Mouse (Mus musculus) lung, embryonic 14.5 days (tissue): ENCODE results near the gene Rora. TPM values are rescaled to one million over a fixed set of nuclear protein-coding genes. Genes with fewer than 3 reads are reported as not detected.
A peak's percentile ranks its signal among the peaks of the same experiment; 100 is the strongest.

Experiments used
- ATAC-seq: fragments of 200-750 bp; cut with Nextera tagmentation; 2 replicates; pipeline ENCODE4 v1.8.0; 2017; ENCODE audit warnings: mild to moderate bottlenecking, moderate TSS enrichment, moderate library complexity; ENCODE audit not compliant: insufficient read depth
- DNase-seq: peaks from one replicate; pipeline ENCODE4 v3.0.0-alpha.2; 2015
- H3K27ac ChIP-seq: fragments of 300-500 bp; sonication (generic); 2 replicates; pipeline ENCODE4 v1.5.1; 2014; ENCODE audit warnings: low read depth, mild to moderate bottlenecking, moderate library complexity
- H3K27me3 ChIP-seq: fragments of 300-500 bp; sonication (generic); 2 replicates; pipeline ENCODE4 v1.6.1; 2014; ENCODE audit warnings: low read length, control low read depth; ENCODE audit not compliant: insufficient read depth
- H3K36me3 ChIP-seq: fragments of 300-500 bp; sonication (generic); 2 replicates; pipeline ENCODE4 v1.6.1; 2014; ENCODE audit warnings: control low read depth; ENCODE audit not compliant: insufficient read depth
- H3K4me1 ChIP-seq: fragments of 300-500 bp; sonication (generic); 2 replicates; pipeline ENCODE4 v1.6.1; 2014; ENCODE audit warnings: antibody characterized with exemption, control low read depth; ENCODE audit not compliant: insufficient read depth
- H3K4me2 ChIP-seq: fragments of 300-500 bp; sonication (generic); 2 replicates; pipeline ENCODE4 v1.6.1; 2014; ENCODE audit warnings: mild to moderate bottlenecking
- H3K4me3 ChIP-seq: fragments of 300-500 bp; sonication (generic); 2 replicates; pipeline ENCODE4 v1.5.1; 2014; ENCODE audit warnings: low read depth, low read length
- H3K9ac ChIP-seq: fragments of 300-500 bp; sonication (generic); 2 replicates; pipeline ENCODE4 v1.6.1; 2014
- H3K9me3 ChIP-seq: fragments of 300-500 bp; sonication (generic); 2 replicates; pipeline ENCODE4 v1.6.1; 2016; ENCODE audit warnings: low read depth, low read length, control low read depth
- CTCF ChIP-seq: IDR thresholded peaks from 2 replicates; pipeline ENCODE4 v1.5.1; 2016; ENCODE audit warnings: antibody characterized with exemption, low read depth
- WGBS: fragments of 180-500 bp; shearing (Covaris S2); extraction: QIAGEN DNeasy Blood & Tissue Kit; methylation state at CpG from one replicate; pipeline ENCODE4 v1.1.7; 2014; 5-methylcytosine and 5-hydroxymethylcytosine counted together
- polyA plus RNA-seq: library from polyadenylated mRNA; unstranded; fragments of >200 nt; fragmentation: Nextera tagmentation; extraction: Ambion mirVana; gene quantifications from 2 replicates; pipeline ENCODE4 v1.2.1, GENCODE M21; 2014

Gene Rora
- polyA plus RNA-seq, 1 experiment from 2014 or later = 5.9 TPM

DNA sequence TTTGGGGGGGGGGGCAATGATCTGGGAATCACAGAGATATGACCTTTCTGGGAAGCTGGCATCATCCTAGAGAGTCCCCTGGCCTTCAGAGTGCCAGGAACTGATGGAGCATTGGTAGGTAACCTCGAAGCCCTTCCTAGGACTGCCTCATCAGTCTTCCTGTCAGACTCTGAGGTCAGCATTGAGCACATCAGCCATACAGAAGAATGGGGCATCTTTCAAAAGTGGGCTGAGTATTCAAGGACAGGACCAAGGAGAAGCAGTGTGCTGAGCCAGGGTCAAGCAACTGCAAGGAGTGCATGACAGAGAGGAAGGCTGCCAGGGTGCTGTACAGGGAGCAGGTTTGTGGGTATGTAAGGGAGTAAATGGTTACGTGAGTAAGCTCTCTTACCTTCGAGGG, 523.4 kb downstream of the Rora start:
- H3K36me3 ChIP-seq = no peaks in the 10 kb centered on the region
- H3K27me3 ChIP-seq = no peaks in the 10 kb centered on the region
- no peak overlapping the region for H3K4me3 ChIP-seq
- no peak overlapping the region for H3K9ac ChIP-seq
- no peak for TF ChIP-seq CTCF
- DNase-seq = no peak
- ATAC-seq = no peak
- no peaks in the 10 kb centered on the region for H3K9me3 ChIP-seq
- H3K4me2 ChIP-seq = no peak overlapping the region
- peaks cover 4% of the 10 kb centered on the region; the same call in 1 of the 2 replicates for H3K4me1 ChIP-seq
- H3K27ac ChIP-seq = no peak overlapping the region
- 64% methylated on average over 3 of the region's 3 CpGs for WGBS

DNA sequence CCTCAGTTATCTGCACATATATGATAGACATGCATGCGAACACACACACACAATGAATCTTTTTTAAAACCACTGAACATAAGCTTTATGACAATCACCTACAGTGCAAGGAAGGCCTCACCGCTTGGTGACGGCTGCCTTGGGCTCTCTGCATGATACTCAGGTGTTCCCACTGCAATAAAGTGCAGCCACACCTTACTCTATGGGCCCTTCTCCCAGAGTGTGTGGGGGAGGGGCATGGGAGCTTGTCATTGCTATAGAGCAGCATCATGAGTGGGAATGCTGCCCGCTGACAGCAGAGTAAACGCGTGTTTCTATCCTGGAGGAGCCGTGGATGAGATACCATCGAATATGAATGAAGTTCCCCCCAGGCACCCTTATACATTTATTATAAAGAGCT, 525.6 kb downstream of the Rora start:
- TF ChIP-seq CTCF = no peak
- no peak for ATAC-seq
- Histone ChIP-seq H3K27ac (no peak overlapping the region), H3K4me2 (no peak overlapping the region), H3K9ac (no peak overlapping the region), H3K27me3 (no peaks in the 10 kb centered on the region), H3K4me3 (no peak overlapping the region), H3K4me1 (peaks cover 4% of the 10 kb centered on the region; the same call in 1 of the 2 replicates), H3K36me3 (no peaks in the 10 kb centered on the region), H3K9me3 (no peaks in the 10 kb centered on the region)
- DNase-seq = no peak
- 92% methylated on average over 8 of the region's 8 CpGs for WGBS

DNA sequence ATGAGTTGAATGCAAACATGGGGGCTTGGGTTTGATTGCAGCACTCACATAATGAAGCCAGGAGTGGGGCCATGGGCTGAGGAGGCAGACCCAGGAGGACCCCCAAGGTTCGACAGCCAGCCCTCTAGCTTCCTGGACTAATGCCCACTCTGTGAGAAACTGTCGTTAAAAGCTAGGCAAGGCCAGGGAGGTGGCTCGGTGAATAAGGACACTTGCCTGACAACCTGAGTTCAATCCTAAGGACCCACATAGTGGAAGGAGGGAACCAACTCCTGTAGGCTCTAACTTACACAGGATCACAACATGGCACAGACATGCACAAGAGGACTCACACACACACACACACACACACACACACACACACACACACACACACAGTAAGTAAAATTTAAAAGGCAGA, 527.4 kb downstream of the Rora start:
- H3K4me2 ChIP-seq = no peak overlapping the region
- no peak for TF ChIP-seq CTCF
- DNase-seq (peak; percentile 41), ATAC-seq (peak; percentile 38; the same call in 1 of the 2 replicates)
- H3K9ac ChIP-seq = no peak overlapping the region
- no peak overlapping the region for H3K4me3 ChIP-seq
- H3K4me1 ChIP-seq = peaks cover 4% of the 10 kb centered on the region; the same call in 1 of the 2 replicates
- peak overlapping the region; percentile 16 for H3K27ac ChIP-seq
- H3K36me3 ChIP-seq = no peaks in the 10 kb centered on the region
- no peaks in the 10 kb centered on the region for H3K27me3 ChIP-seq
- WGBS = 11% methylated on average over 3 of the region's 3 CpGs
- no peaks in the 10 kb centered on the region for H3K9me3 ChIP-seq

DNA sequence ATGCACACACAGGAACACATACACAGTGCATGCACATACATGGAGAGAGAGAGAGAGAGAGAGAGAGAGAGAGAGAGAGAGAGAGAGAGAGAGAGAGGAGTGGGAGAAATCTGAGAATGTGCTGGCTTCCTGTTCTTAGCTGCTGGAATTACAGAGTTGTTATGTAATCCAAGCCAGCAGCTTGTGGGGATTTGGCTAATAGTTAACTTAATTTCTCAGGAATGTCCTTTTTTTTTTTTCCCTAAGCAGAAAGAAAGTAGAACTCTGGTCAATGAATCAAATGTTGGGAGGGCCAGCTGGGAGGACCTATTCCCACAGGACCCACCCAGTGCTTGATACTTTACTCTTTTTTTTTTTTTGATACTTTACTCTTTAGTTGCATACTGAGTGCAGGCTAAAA, 527.8 kb downstream of the Rora start:
- Histone ChIP-seq H3K4me3 (no peak overlapping the region), H3K4me2 (no peak overlapping the region), H3K4me1 (no peaks in the 10 kb centered on the region; the same call in 1 of the 2 replicates), H3K9me3 (no peaks in the 10 kb centered on the region), H3K27ac (peak overlapping the region; percentile 16; the same call in 1 of the 2 replicates), H3K9ac (no peak overlapping the region), H3K36me3 (no peaks in the 10 kb centered on the region), H3K27me3 (no peaks in the 10 kb centered on the region)
- DNase-seq (peak; percentile 76), ATAC-seq (peak; percentile 69)
- TF ChIP-seq CTCF = no peak

DNA sequence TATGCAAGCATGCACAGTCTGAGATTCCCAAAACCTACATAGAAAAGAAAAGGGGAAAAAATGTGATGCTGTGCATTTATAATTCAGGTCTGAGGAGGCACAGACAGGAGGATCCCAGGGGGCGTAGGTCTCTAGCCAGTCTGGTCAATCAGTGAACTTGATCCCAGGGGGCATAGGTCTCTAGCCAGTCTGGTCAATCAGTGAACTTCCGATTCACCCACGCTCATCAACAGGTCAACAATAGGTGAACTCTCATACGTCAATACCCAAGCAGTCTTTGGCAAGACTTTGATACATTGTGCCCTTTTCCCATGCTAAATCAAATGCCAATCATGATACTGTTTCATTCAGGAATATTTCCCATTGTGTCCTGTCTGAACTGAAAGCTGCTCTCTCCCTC, 530.3 kb downstream of the Rora start:
- no peaks in the 10 kb centered on the region for H3K9me3 ChIP-seq
- 81% methylated on average over 4 of the region's 4 CpGs for whole genome bisulfite sequencing
- H3K27me3 ChIP-seq = no peaks in the 10 kb centered on the region
- TF ChIP-seq CTCF = no peak
- no peak overlapping the region for H3K4me3 ChIP-seq
- no peaks in the 10 kb centered on the region for H3K36me3 ChIP-seq
- ATAC-seq (no peak), DNase-seq (no peak)
- no peaks in the 10 kb centered on the region for H3K4me1 ChIP-seq
- H3K27ac ChIP-seq = no peak overlapping the region
- no peak overlapping the region for H3K9ac ChIP-seq
- H3K4me2 ChIP-seq = no peak overlapping the region

DNA sequence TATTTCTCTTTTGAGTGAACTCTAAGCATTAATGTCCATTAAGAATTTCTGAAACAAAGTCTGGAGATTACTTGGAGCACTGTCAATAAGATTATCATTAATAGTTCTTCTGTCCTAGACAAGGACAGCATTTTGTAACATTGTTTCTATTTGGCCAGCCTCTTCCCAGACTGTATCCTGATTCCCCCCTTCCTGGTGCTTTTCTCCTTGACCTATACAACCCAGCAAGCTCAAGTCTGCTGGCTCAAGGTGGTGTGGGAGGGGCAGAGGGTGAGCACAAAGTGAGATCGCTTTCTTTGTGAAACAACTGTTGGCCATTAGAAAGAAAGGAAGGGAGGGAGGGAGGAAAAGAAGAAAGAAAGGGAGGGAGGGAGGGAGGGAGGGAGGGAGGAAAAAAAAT, 537.1 kb downstream of the Rora start:
- Histone ChIP-seq H3K4me3 (no peak overlapping the region), H3K4me2 (no peak overlapping the region), H3K9ac (no peak overlapping the region), H3K4me1 (no peaks in the 10 kb centered on the region), H3K9me3 (no peaks in the 10 kb centered on the region), H3K27me3 (no peaks in the 10 kb centered on the region), H3K36me3 (no peaks in the 10 kb centered on the region), H3K27ac (no peak overlapping the region)
- DNase-seq = no peak
- ATAC-seq = no peak
- no peak for TF ChIP-seq CTCF
- 40% methylated on average over 1 of the region's 1 CpGs for WGBS

DNA sequence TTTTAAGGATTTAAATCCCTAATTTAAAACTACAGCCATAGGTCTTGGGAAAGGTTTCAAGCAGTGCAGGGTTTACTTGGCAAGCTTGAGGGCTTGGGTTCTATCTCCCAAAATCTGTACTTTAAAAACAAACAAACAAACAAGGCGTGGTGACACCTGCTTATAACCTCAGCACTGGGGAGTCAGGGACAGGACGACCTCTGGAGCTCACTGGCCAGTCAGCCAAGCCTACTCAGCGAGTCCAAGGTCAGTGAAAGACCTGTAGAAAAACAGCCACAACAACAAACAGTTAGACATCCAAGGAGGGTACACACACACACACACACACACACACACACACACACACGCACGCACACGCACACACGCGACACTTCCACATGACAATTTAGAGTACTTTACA, 538.9 kb downstream of the Rora start:
- no peaks in the 10 kb centered on the region for H3K4me1 ChIP-seq
- H3K4me3 ChIP-seq = no peak overlapping the region
- no peak overlapping the region for H3K9ac ChIP-seq
- H3K9me3 ChIP-seq = no peaks in the 10 kb centered on the region
- DNase-seq = no peak
- no peak overlapping the region for H3K27ac ChIP-seq
- H3K36me3 ChIP-seq = no peaks in the 10 kb centered on the region
- H3K27me3 ChIP-seq = no peaks in the 10 kb centered on the region
- WGBS = 86% methylated on average over 8 of the region's 8 CpGs
- ATAC-seq = no peak
- H3K4me2 ChIP-seq = no peak overlapping the region
- TF ChIP-seq CTCF = no peak
